Mouse (Mus musculus) hindbrain, postnatal 0 days (tissue): ENCODE measurements around the gene Wbp1l. TPM values are rescaled to one million over a fixed set of nuclear protein-coding genes. Genes with fewer than 3 reads are reported as not detected.
A peak's percentile ranks its signal among the peaks of the same experiment; 100 is the strongest.

Source experiments
- ATAC-seq: fragments of 200-750 bp; cut with Nextera tagmentation; 2 replicates; pipeline ENCODE4 v1.8.0; 2017; ENCODE audit warnings: mild to moderate bottlenecking, moderate TSS enrichment, moderate library complexity
- DNase-seq: peaks from one replicate; pipeline ENCODE4 v3.0.0-alpha.2; 2015; ENCODE audit warnings: low spot score
- H3K27ac ChIP-seq: fragments of 300-500 bp; sonication (generic); 2 replicates; pipeline ENCODE4 v1.5.1; 2014; ENCODE audit warnings: mild to moderate bottlenecking
- H3K27me3 ChIP-seq: fragments of 300-500 bp; sonication (generic); 2 replicates; pipeline ENCODE4 v1.6.1; 2014; ENCODE audit warnings: low read length, mixed read lengths; ENCODE audit not compliant: insufficient read depth
- H3K36me3 ChIP-seq: fragments of 300-500 bp; sonication (generic); 2 replicates; pipeline ENCODE4 v1.6.1; 2014; ENCODE audit warnings: low read length, mixed read lengths; ENCODE audit not compliant: insufficient read depth
- H3K4me1 ChIP-seq: fragments of 300-500 bp; sonication (generic); 2 replicates; pipeline ENCODE4 v1.6.1; 2014; ENCODE audit warnings: antibody characterized with exemption, low read length, mixed read lengths; ENCODE audit not compliant: insufficient read depth
- H3K4me2 ChIP-seq: fragments of 300-500 bp; sonication (generic); 2 replicates; pipeline ENCODE4 v1.6.1; 2014; ENCODE audit warnings: low read depth, mild to moderate bottlenecking, low read length, moderate library complexity, mixed read lengths
- H3K4me3 ChIP-seq: fragments of 300-500 bp; sonication (generic); 2 replicates; pipeline ENCODE4 v1.5.1; 2014; ENCODE audit warnings: low read length
- H3K9ac ChIP-seq: fragments of 300-500 bp; sonication (generic); replicated peaks from 2 replicates; pipeline ENCODE4 v1.6.1; 2014; ENCODE audit warnings: mild to moderate bottlenecking, low read length, moderate library complexity, mixed read lengths
- H3K9me3 ChIP-seq: fragments of 300-500 bp; sonication (generic); 2 replicates; pipeline ENCODE4 v1.6.1; 2016; ENCODE audit warnings: low read length, mixed read lengths
- CTCF ChIP-seq: IDR thresholded peaks from 2 replicates; pipeline ENCODE4 v1.5.1; 2016; ENCODE audit warnings: antibody characterized with exemption, control low read depth, low read depth
- WGBS: fragments of 180-500 bp; shearing (Covaris S2); extraction: QIAGEN DNeasy Blood & Tissue Kit; methylation state at CpG from one replicate; pipeline ENCODE4 v1.1.7; 2014; 5-methylcytosine and 5-hydroxymethylcytosine counted together
- polyA plus RNA-seq: library from polyadenylated mRNA; unstranded; fragments of >200 nt; fragmentation: Nextera tagmentation; extraction: Ambion mirVana; gene quantifications from 2 replicates; pipeline ENCODE4 v1.2.1, GENCODE M21; 2015
- total RNA-seq: library from RNA; depleted of rRNA; stranded (reverse); fragments of >200 nt; gene quantifications from 2 replicates; pipeline ENCODE4 v1.2.3, GENCODE M21; 2014

The Wbp1l gene
- total and polyA plus RNA-seq, 2 experiments from 2014 or later = 30.3 to 52.3 TPM

- Histone ChIP-seq H3K36me3 (peaks cover 6% of the 10 kb centered on the region; the same call in 1 of the 2 replicates), H3K4me1 (peaks cover 7% of the 10 kb centered on the region), H3K9ac (no peak overlapping the region), H3K27me3 (no peaks in the 10 kb centered on the region), H3K9me3 (no peaks in the 10 kb centered on the region), H3K4me3 (no peak overlapping the region), H3K27ac (no peak overlapping the region), H3K4me2 (peak overlapping the region; percentile 37; the same call in 1 of the 2 replicates)
- ATAC-seq (no peak), DNase-seq (no peak)
- 77% methylated on average over 4 of the region's 4 CpGs for WGBS
- no peak for TF ChIP-seq CTCF
Observed at GRCm38 (mm10) chr19:46598187-46598586, 697 bp upstream of the Wbp1l start.

GRCm38 (mm10) chr19:46599375-46600256 lies 732 bp downstream of the Wbp1l start:
- peak overlapping the region; percentile 78 for H3K27ac ChIP-seq
- DNase-seq = peak; percentile 13
- peak overlapping the region; percentile 79 for H3K9ac ChIP-seq
- peak overlapping the region; percentile 82 for H3K4me2 ChIP-seq
- peak; percentile 7; the same call in 1 of the 2 replicates for ATAC-seq
- no peaks in the 10 kb centered on the region for H3K27me3 ChIP-seq
- H3K4me3 ChIP-seq = peak overlapping the region; percentile 76
- no peak for TF ChIP-seq CTCF
- no peaks in the 10 kb centered on the region for H3K9me3 ChIP-seq
- H3K36me3 ChIP-seq = peaks cover 4% of the 10 kb centered on the region; the same call in 1 of the 2 replicates
- H3K4me1 ChIP-seq = peaks cover 7% of the 10 kb centered on the region
- WGBS = 12% methylated on average over 22 of the region's 22 CpGs

DNA sequence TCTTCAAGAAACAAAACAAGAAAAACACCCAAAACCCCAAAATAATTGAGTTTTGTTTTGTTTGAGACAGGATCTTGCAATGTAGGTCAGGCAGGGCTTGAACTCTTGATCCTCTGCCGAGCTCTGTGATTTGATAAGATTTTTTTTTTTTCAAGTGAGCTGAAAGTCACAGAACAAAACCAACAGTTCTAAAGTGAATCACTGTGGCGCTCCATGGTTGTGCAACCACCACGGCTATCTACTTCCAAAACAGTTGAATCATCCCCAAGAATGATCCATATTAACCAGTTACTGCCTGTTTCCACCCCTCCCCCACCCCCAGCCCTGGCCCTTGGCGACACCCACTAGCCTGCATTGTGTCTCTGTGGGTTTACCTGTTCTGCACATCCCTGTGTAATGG lies 1.5 kb downstream of the Wbp1l start:
- Histone ChIP-seq H3K27me3 (no peaks in the 10 kb centered on the region), H3K4me2 (peak overlapping the region; percentile 82), H3K4me1 (peaks cover 7% of the 10 kb centered on the region), H3K27ac (0 out of 2 replicates have a peak overlapping the region, but pooled peaks have one; percentile 78), H3K9ac (no peak overlapping the region), H3K36me3 (no peaks in the 10 kb centered on the region), H3K4me3 (no peak overlapping the region), H3K9me3 (no peaks in the 10 kb centered on the region)
- no peak for ATAC-seq
- TF ChIP-seq CTCF = no peak
- no peak for DNase-seq
- WGBS = 85% methylated on average over 4 of the region's 4 CpGs

- Histone ChIP-seq H3K4me3 (no peak overlapping the region), H3K27ac (no peak overlapping the region), H3K4me2 (no peak overlapping the region), H3K9me3 (no peaks in the 10 kb centered on the region), H3K9ac (no peak overlapping the region), H3K36me3 (0 out of 2 replicates have a peak, but pooled peaks cover 3% of the 10 kb centered on the region), H3K4me1 (peaks cover 7% of the 10 kb centered on the region), H3K27me3 (no peaks in the 10 kb centered on the region)
- ATAC-seq (no peak), DNase-seq (no peak)
- no peak for TF ChIP-seq CTCF
- 82% methylated on average over 14 of the region's 14 CpGs for WGBS
Observed at GRCm38 (mm10) chr19:46601491-46601890, 2.6 kb downstream of the Wbp1l start.

DNA sequence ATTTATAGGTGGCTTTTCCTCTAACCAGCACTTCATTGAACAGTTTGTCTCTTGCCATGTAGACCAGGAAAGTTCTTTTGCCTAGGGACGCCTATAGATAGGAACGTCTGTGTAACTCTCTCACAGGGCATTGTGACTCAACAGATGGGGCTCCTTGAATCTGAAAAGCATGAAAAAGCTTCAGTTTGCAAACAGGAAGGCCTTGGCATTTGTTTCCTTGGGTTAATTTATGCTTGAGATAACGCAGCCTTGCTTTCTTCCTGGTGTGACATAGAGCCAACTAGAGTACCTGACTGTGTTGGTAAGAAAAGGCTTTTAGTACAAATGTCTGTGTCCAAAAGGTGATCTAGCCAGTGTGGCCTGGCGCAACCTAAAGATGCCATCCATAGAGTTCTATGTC lies 3.5 kb downstream of the Wbp1l start:
- Histone ChIP-seq H3K9ac (no peak overlapping the region), H3K4me2 (no peak overlapping the region), H3K9me3 (no peaks in the 10 kb centered on the region), H3K4me3 (no peak overlapping the region), H3K27ac (no peak overlapping the region), H3K4me1 (peaks cover 7% of the 10 kb centered on the region), H3K27me3 (no peaks in the 10 kb centered on the region), H3K36me3 (0 out of 2 replicates have a peak, but pooled peaks cover 5% of the 10 kb centered on the region)
- ATAC-seq (no peak), DNase-seq (no peak)
- 87% methylated on average over 4 of the region's 4 CpGs for WGBS
- no peak for TF ChIP-seq CTCF

DNA sequence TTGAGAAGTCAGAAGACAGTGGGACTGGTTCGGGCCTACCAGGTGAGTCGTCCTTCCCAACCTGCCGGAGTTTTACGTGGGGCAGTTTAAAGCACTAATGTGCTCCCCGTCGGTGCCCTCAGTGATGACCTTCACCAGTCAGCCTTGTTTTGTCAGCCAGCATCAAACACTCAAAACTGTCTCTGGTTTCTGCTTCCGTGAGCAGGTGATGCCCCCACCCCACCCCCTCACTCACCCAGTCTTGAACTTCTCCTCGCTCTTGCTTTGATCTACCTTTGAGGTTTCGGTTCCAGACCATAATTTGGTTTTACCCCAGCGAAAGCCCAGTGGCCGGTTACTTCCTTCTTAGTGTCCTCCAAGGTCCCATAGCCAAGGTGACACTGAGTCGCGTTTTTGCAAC lies 7.8 kb downstream of the Wbp1l start:
- DNase-seq (no peak), ATAC-seq (no peak)
- WGBS = 93% methylated on average over 13 of the region's 13 CpGs
- H3K4me2 ChIP-seq = no peak overlapping the region
- H3K4me3 ChIP-seq = no peak overlapping the region
- H3K9ac ChIP-seq = no peak overlapping the region
- H3K27ac ChIP-seq = no peak overlapping the region
- H3K27me3 ChIP-seq = no peaks in the 10 kb centered on the region
- no peak for TF ChIP-seq CTCF
- no peaks in the 10 kb centered on the region for H3K9me3 ChIP-seq
- no peaks in the 10 kb centered on the region for H3K4me1 ChIP-seq
- peaks cover 12% of the 10 kb centered on the region; the same call in 1 of the 2 replicates for H3K36me3 ChIP-seq

- Histone ChIP-seq H3K4me1 (no peaks in the 10 kb centered on the region), H3K27me3 (no peaks in the 10 kb centered on the region), H3K27ac (no peak overlapping the region), H3K4me3 (no peak overlapping the region), H3K36me3 (peaks cover 12% of the 10 kb centered on the region; the same call in 1 of the 2 replicates), H3K9ac (no peak overlapping the region), H3K9me3 (no peaks in the 10 kb centered on the region), H3K4me2 (no peak overlapping the region)
- peak; percentile 69 for TF ChIP-seq CTCF
- WGBS = 63% methylated on average over 7 of the region's 7 CpGs
- ATAC-seq (no peak), DNase-seq (peak; percentile 50)
Observed at GRCm38 (mm10) chr19:46607424-46607823, 8.5 kb downstream of the Wbp1l start.
